Mouse (Mus musculus): ENCODE measurements at regions not wholly inside any gene's neighbourhood (a gene's known extent, or its start where the extent isn't known, plus 50 kb on each side); places are given as distances from the start of the nearest gene placed in this dataset.

DNA sequence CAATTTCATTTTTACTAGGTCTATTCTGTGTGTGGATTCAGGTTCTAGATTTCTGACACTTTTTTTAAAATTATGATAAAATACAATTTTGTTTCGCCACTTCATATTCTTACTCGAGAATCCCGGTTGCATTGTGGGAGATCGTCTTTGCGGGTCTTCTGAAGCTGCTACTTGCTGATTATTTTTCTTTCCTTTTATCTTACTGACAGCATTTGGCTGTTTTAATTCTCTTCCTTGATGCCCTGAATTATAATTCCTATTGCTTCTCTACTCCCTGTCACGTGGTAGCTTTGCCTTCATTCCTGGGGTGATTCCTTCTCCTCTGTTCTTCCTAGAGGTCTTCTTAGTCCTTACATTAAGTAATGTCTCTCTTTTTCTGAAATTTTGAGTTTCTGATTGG, 193.8 kb upstream of the Tent5a start:
- H3K27ac ChIP-seq, result no peak overlapping the region
- 76% methylated on average over 6 of the region's 6 CpGs for WGBS
- H3K4me1 ChIP-seq, result no peaks in the 10 kb centered on the region
- no peaks in the 10 kb centered on the region for H3K27me3 ChIP-seq
- H3K9ac ChIP-seq, result no peak overlapping the region
- no peak for ATAC-seq (ENCODE audit: borderline replicate concordance, extremely low read depth, low FRiP score, low TSS enrichment)
- no peaks in the 10 kb centered on the region for H3K36me3 ChIP-seq
- H3K9me3 ChIP-seq, result no peaks in the 10 kb centered on the region
- H3K4me3 ChIP-seq, result no peak overlapping the region
- H3K4me2 ChIP-seq, result no peak overlapping the region

DNA sequence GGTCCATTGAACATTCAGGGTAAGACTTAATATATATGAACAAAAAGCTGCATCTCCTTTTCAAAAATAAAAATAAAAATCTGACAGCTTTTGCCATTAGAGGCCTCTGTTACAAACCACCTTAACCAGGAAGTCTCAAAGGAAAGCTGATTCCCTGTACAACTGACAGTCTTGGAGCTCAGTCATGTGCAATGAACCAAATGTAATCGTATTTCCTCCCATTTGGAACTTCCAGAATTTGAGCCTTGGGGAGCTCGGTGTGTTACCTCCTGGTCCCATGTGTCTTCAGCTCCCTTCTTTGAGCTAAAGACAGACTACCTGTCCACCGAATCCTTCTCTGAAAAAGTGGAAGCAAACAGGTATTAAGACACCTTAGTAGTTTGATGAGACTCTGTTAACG, 171.9 kb upstream of the Tent5a start:
- Histone ChIP-seq H3K4me1 (0 out of 2 replicates have a peak, but pooled peaks cover 4% of the 10 kb centered on the region), H3K9ac (no peak overlapping the region), H3K4me2 (no peak overlapping the region), H3K27ac (no peak overlapping the region), H3K4me3 (no peak overlapping the region), H3K9me3 (no peaks in the 10 kb centered on the region), H3K27me3 (no peaks in the 10 kb centered on the region), H3K36me3 (no peaks in the 10 kb centered on the region)
- no peak for ATAC-seq (ENCODE audit: borderline replicate concordance, extremely low read depth, low FRiP score, low TSS enrichment)
- 78% methylated on average over 4 of the region's 4 CpGs for WGBS

DNA sequence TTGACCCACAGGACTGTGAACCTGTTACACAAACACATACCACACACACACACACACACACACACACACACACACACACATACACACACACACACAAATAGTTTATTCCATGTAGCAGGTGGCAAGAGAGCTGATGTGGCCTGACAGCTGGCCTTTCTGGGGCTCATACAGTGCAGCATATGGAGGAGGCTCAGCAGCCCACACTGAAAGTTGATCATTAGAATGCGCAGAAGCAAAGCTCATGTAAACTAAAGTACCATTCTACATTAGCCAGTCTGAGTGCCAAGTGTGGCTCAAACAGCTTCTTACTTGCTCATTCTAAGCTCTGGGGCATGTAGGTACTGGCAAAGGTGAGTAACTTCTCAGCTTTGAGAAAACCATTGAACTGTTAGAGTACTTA, 170.2 kb upstream of the Tent5a start:
- 0 out of 2 replicates have a peak, but pooled peaks cover 4% of the 10 kb centered on the region for H3K4me1 ChIP-seq
- no peak overlapping the region for H3K4me3 ChIP-seq
- no peaks in the 10 kb centered on the region for H3K27me3 ChIP-seq
- H3K9ac ChIP-seq, result no peak overlapping the region
- no peaks in the 10 kb centered on the region for H3K9me3 ChIP-seq
- ATAC-seq (ENCODE audit: borderline replicate concordance, extremely low read depth, low FRiP score, low TSS enrichment), result no peak
- 96% methylated on average over 1 of the region's 1 CpGs for WGBS
- H3K27ac ChIP-seq, result no peak overlapping the region
- no peaks in the 10 kb centered on the region for H3K36me3 ChIP-seq
- no peak overlapping the region for H3K4me2 ChIP-seq

DNA sequence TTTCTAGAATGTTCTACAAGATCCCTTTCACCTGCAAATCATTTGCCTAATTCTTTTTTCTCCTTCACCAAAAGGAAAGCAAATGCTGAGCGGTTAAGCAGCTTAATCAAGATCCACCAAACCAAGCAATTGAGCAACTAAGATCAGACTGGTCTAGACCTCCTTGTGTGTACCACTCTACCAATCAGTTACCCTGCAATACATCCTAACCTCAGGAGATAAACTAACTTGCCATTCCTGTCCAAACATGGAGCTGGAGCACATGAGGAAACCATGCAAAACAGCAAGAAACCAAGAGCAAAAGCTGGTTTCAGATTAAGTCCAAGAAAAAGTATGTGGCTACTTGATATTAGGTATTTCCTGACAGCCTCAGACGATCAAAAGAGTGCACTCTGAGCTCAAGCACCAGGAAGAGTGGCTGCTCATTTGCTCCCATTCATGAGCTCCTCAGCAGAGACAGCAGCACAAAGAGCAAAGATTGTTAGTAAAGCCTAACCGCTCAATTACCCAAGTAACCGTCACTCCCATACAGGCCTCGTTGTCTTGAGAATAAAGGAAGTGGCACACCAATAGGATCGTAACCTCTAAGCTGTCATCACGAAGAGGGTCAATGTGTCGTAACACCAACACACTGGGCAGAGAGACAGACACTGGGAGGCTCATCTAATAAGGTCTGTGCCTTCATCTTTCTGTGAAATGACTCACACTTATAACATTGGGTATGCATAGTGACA, 169.5 kb upstream of the Tent5a start:
- H3K9ac ChIP-seq, result no peak overlapping the region
- H3K27ac ChIP-seq, result no peak overlapping the region
- H3K27me3 ChIP-seq, result no peaks in the 10 kb centered on the region
- no peaks in the 10 kb centered on the region for H3K36me3 ChIP-seq
- H3K4me1 ChIP-seq, result 0 out of 2 replicates have a peak, but pooled peaks cover 4% of the 10 kb centered on the region
- no peak overlapping the region for H3K4me3 ChIP-seq
- no peak for ATAC-seq (ENCODE audit: borderline replicate concordance, extremely low read depth, low FRiP score, low TSS enrichment)
- WGBS, result 50% methylated on average over 8 of the region's 8 CpGs
- H3K9me3 ChIP-seq, result no peaks in the 10 kb centered on the region
- H3K4me2 ChIP-seq, result no peak overlapping the region

DNA sequence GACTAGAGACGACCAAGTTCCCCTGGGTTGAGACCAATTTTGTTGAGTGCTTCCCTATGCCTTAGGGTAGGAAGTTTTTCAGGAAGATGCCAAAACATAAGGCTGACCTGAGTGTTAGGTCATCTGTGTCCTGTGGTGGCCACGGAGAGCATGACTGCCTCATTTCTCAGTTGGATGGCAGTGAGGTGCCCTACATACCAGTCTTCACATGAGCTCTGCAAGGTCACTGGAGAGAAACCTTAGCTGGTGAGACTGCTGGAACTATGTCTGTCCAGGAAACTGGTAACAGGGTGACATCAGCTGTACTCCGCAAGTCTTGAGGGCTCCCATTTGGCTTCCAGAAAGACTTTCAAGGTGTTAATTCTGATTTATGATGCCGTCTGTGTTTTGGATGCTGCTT, 167.9 kb upstream of the Tent5a start:
- H3K9ac ChIP-seq, result no peak overlapping the region
- 75% methylated on average over 4 of the region's 4 CpGs for WGBS
- H3K4me3 ChIP-seq, result no peak overlapping the region
- no peaks in the 10 kb centered on the region for H3K36me3 ChIP-seq
- no peak overlapping the region for H3K4me2 ChIP-seq
- H3K4me1 ChIP-seq, result 0 out of 2 replicates have a peak, but pooled peaks cover 4% of the 10 kb centered on the region
- ATAC-seq (ENCODE audit: borderline replicate concordance, extremely low read depth, low FRiP score, low TSS enrichment), result no peak
- H3K27me3 ChIP-seq, result no peaks in the 10 kb centered on the region
- H3K27ac ChIP-seq, result no peak overlapping the region
- no peaks in the 10 kb centered on the region for H3K9me3 ChIP-seq

DNA sequence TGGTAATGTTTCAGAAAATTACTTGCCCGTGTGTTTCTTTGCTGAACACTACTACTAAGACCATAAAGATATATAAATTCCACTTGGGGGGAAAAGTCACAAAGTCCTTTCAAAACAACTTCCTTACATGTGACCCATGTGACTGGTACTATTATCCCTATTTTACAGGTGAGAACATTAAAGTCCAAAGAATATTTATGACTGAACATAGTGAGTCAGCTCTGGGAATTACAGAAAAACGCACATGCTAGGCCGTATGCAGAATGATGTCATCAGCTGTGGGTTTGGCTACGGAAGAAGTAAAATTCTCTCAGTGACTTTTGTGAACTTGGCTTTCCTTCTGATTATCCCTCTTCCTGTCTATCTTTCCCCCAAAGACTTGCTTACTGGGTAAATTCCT, 166.6 kb upstream of the Tent5a start:
- 0 out of 2 replicates have a peak, but pooled peaks cover 4% of the 10 kb centered on the region for H3K4me1 ChIP-seq
- H3K9ac ChIP-seq, result no peak overlapping the region
- H3K27ac ChIP-seq, result no peak overlapping the region
- 65% methylated on average over 4 of the region's 4 CpGs for WGBS
- no peaks in the 10 kb centered on the region for H3K36me3 ChIP-seq
- H3K27me3 ChIP-seq, result no peaks in the 10 kb centered on the region
- H3K4me2 ChIP-seq, result no peak overlapping the region
- no peak for ATAC-seq (ENCODE audit: borderline replicate concordance, extremely low read depth, low FRiP score, low TSS enrichment)
- no peak overlapping the region for H3K4me3 ChIP-seq
- H3K9me3 ChIP-seq, result no peaks in the 10 kb centered on the region

DNA sequence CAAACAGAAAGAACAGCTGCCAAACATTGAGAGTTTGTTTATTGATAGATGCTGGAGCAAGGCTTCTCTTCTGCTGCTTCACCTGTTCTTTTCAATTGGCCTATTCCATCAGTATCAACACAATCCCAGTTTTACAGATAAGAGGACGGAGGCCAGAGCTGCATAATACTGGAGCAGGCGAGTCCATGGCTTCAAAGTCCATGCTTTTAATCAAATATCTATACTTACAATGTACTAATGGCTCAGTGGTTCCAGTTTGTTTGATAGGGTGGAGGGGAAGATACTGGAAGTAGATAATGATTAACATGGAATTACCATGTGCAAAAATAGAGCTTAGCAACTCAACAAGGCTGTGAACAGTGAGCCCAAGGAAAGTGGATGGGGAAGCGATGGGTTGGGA, 163.2 kb upstream of the Tent5a start:
- Histone ChIP-seq H3K36me3 (no peaks in the 10 kb centered on the region), H3K4me1 (0 out of 2 replicates have a peak, but pooled peaks cover 4% of the 10 kb centered on the region), H3K27me3 (no peaks in the 10 kb centered on the region), H3K4me2 (no peak overlapping the region), H3K4me3 (no peak overlapping the region), H3K27ac (no peak overlapping the region), H3K9me3 (no peaks in the 10 kb centered on the region), H3K9ac (no peak overlapping the region)
- WGBS, result 80% methylated on average over 3 of the region's 3 CpGs
- ATAC-seq (ENCODE audit: borderline replicate concordance, extremely low read depth, low FRiP score, low TSS enrichment), result no peak

DNA sequence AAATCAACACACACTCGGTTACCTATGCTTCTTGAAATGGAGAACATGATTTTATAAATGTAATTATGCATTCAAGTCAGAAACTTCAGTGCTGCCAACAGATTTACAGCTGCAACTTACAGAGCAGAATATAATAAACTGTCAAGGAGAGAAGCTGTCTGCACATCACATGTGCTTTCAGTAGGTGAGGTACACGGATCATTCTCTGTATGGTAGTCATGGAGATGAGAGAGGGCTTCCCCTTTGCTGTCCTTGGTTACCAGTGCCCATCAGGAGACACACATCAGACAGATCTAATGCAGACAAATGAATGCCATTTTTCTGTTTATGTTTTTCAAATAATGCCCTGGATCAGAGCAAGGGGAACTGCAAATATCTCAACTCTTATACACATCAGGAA, 160.8 kb upstream of the Tent5a start:
- Histone ChIP-seq H3K4me3 (no peak overlapping the region), H3K9me3 (no peaks in the 10 kb centered on the region), H3K27ac (no peak overlapping the region), H3K4me1 (no peaks in the 10 kb centered on the region), H3K36me3 (no peaks in the 10 kb centered on the region), H3K27me3 (no peaks in the 10 kb centered on the region), H3K9ac (no peak overlapping the region), H3K4me2 (no peak overlapping the region)
- ATAC-seq (ENCODE audit: borderline replicate concordance, extremely low read depth, low FRiP score, low TSS enrichment), result no peak
- WGBS, result 35% methylated on average over 2 of the region's 2 CpGs

DNA sequence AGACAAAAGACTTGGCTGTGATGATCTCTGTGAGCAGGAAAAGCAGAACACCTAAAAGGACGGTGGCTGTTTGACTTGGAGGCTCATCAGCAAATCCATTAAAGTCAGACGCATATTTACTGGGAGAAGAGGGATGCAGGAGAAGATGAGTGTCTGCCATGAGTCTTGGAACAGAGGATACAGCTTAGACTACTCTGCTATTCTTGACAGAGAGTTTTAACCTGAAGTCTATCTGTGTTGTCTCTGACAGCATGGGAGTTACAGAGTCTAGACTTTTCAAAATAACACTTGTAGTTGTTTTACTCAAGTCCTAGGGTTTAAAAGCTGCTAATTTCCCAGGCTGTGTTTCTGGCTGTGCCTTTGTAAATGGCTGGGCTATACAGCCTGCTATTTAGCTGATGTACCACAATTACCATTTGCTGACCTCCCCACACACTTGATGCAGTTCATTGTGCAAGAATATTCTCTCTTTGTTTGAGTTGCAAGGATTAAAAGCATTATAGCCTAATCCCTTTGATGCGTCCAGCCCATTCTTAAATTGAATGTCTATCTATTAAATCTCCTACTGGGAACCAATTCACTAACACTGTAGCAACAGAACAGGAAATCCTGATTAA, 160.0 kb upstream of the Tent5a start:
- no peaks in the 10 kb centered on the region for H3K36me3 ChIP-seq
- no peaks in the 10 kb centered on the region for H3K9me3 ChIP-seq
- H3K9ac ChIP-seq, result no peak overlapping the region
- H3K4me2 ChIP-seq, result no peak overlapping the region
- no peak overlapping the region for H3K4me3 ChIP-seq
- no peaks in the 10 kb centered on the region for H3K27me3 ChIP-seq
- ATAC-seq (ENCODE audit: borderline replicate concordance, extremely low read depth, low FRiP score, low TSS enrichment), result no peak
- no peaks in the 10 kb centered on the region for H3K4me1 ChIP-seq
- WGBS, result 47% methylated on average over 3 of the region's 3 CpGs
- no peak overlapping the region for H3K27ac ChIP-seq

DNA sequence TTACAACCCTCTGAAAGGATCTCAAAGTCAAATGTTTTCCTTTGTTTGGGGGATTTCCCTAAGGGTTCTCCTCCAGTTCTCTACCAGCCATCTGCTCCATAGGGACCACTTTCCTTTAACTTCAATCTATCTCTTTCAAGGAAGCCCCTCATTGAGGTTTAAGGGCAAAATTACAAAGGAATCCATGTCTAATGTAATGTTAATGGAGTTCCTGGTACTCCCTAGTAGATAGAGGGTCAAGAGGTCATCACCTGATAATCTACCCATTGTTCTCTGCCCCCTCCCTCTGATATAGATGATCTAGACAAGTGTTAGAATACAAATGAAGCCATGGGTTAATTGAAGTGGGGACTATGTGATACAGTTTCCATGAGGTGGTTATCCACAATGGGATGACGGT, 158.6 kb upstream of the Tent5a start:
- Histone ChIP-seq H3K27ac (no peak overlapping the region), H3K4me3 (no peak overlapping the region), H3K27me3 (no peaks in the 10 kb centered on the region), H3K9me3 (no peaks in the 10 kb centered on the region), H3K36me3 (no peaks in the 10 kb centered on the region), H3K4me2 (no peak overlapping the region), H3K4me1 (no peaks in the 10 kb centered on the region), H3K9ac (no peak overlapping the region)
- ATAC-seq (ENCODE audit: borderline replicate concordance, extremely low read depth, low FRiP score, low TSS enrichment), result no peak
- WGBS, result 82% methylated on average over 1 of the region's 1 CpGs

DNA sequence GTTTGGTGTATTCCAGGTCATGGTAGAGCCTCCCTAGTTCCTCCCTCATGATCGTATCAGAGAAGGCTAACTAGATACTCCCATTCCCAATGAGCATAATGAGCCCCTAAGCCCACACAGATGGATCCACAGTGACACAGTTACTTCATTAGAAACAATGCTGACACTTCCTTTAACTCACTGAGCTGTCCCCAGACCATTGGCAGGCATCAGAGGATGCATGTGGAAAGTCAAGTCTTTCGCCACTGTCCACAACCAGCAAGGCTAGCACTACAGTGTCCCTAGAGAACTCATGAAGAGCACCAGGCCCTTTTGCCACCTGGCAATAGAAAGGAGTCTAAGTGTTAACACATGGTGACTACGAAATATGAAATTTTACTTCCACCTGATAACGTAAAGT, 156.1 kb upstream of the Tent5a start:
- Histone ChIP-seq H3K4me1 (no peaks in the 10 kb centered on the region), H3K9me3 (no peaks in the 10 kb centered on the region), H3K4me2 (no peak overlapping the region), H3K27me3 (no peaks in the 10 kb centered on the region), H3K27ac (no peak overlapping the region), H3K9ac (no peak overlapping the region), H3K36me3 (no peaks in the 10 kb centered on the region), H3K4me3 (no peak overlapping the region)
- no peak for ATAC-seq (ENCODE audit: borderline replicate concordance, extremely low read depth, low FRiP score, low TSS enrichment)
- 91% methylated on average over 4 of the region's 4 CpGs for WGBS

DNA sequence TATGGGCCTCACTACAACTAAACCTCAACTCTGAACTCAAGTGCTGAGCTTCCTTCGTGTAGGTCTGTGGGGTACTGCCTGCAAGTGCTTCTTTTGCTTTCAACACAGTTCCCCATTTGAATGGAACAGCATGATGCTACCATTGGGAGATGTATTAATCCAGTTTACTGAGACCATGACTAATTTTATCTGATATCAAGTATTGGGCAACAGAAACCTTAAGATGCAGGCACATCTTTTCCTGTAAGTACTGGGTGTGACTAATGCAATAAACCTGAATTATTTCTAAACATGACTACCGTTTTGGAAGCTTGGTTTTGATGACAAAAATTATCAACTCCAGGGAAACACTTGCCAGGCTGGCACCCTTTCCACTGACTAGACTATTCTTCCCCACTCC, 153.4 kb upstream of the Tent5a start:
- Histone ChIP-seq H3K27ac (no peak overlapping the region), H3K27me3 (no peaks in the 10 kb centered on the region), H3K4me2 (no peak overlapping the region), H3K36me3 (no peaks in the 10 kb centered on the region), H3K4me1 (no peaks in the 10 kb centered on the region), H3K4me3 (no peak overlapping the region), H3K9ac (no peak overlapping the region), H3K9me3 (no peaks in the 10 kb centered on the region)
- no peak for ATAC-seq (ENCODE audit: borderline replicate concordance, extremely low read depth, low FRiP score, low TSS enrichment)
- WGBS, result 64% methylated on average over 2 of the region's 2 CpGs

Measured in lung, embryonic 15.5 days (tissue).